Mouse (Mus musculus) midbrain, postnatal 0 days (tissue): ENCODE data around the gene Ppp1r8. TPM values are rescaled to one million over a fixed set of nuclear protein-coding genes. Genes with fewer than 3 reads are reported as not detected.
"Not testable (repeated sequence)": the region's sequence is repeated elsewhere in the genome, so short reads cannot be mapped to it uniquely, and the experiment has no call there.

ENCODE experiments used
- ATAC-seq: fragments of 200-750 bp; cut with Nextera tagmentation; 2 replicates; pipeline ENCODE4 v1.8.0; 2017; ENCODE audit warnings: moderate number of reproducible peaks, mild to moderate bottlenecking, moderate TSS enrichment, moderate library complexity; ENCODE audit not compliant: low FRiP score
- DNase-seq: peaks from one replicate; pipeline ENCODE4 v3.0.0-alpha.2; 2015; ENCODE audit warnings: low spot score
- H3K27ac ChIP-seq: fragments of 300-500 bp; sonication (generic); 2 replicates; pipeline ENCODE4 v1.5.1; 2014; ENCODE audit warnings: low read depth, mild to moderate bottlenecking, low read length, mixed read lengths
- H3K27me3 ChIP-seq: fragments of 300-500 bp; sonication (generic); 2 replicates; pipeline ENCODE4 v1.6.1; 2014; ENCODE audit warnings: low read length, control low read depth, mixed read lengths; ENCODE audit not compliant: insufficient read depth
- H3K36me3 ChIP-seq: fragments of 300-500 bp; sonication (generic); 2 replicates; pipeline ENCODE4 v1.6.1; 2014; ENCODE audit warnings: low read length, control low read depth, mixed read lengths; ENCODE audit not compliant: insufficient read depth
- H3K4me1 ChIP-seq: fragments of 300-500 bp; sonication (generic); 2 replicates; pipeline ENCODE4 v1.6.1; 2014; ENCODE audit warnings: mild to moderate bottlenecking, control low read depth, antibody characterized with exemption, low read length, mixed read lengths; ENCODE audit not compliant: insufficient read depth
- H3K4me2 ChIP-seq: fragments of 300-500 bp; sonication (generic); 2 replicates; pipeline ENCODE4 v1.6.1; 2014; ENCODE audit warnings: low read depth, mild to moderate bottlenecking, low read length, mixed read lengths; ENCODE audit not compliant: poor library complexity, severe bottlenecking
- H3K4me3 ChIP-seq: fragments of 300-500 bp; sonication (generic); 2 replicates; pipeline ENCODE4 v1.5.1; 2014; ENCODE audit warnings: low read depth, mild to moderate bottlenecking, low read length, moderate library complexity
- H3K9ac ChIP-seq: fragments of 300-500 bp; sonication (generic); replicated peaks from 2 replicates; pipeline ENCODE4 v1.6.1; 2014; ENCODE audit warnings: mild to moderate bottlenecking, low read length, moderate library complexity, mixed read lengths; ENCODE audit not compliant: poor library complexity, severe bottlenecking
- H3K9me3 ChIP-seq: fragments of 300-500 bp; sonication (generic); 2 replicates; pipeline ENCODE4 v1.6.1; 2016; ENCODE audit warnings: low read length, control low read depth
- CTCF ChIP-seq: IDR thresholded peaks from 2 replicates; pipeline ENCODE4 v1.5.1; 2016; ENCODE audit warnings: antibody characterized with exemption, mild to moderate bottlenecking
- WGBS: fragments of 180-500 bp; shearing (Covaris S2); extraction: QIAGEN DNeasy Blood & Tissue Kit; methylation state at CpG from one replicate; pipeline ENCODE4 v1.1.7; 2014; 5-methylcytosine and 5-hydroxymethylcytosine counted together
- polyA plus RNA-seq: library from polyadenylated mRNA; unstranded; fragments of >200 nt; fragmentation: Nextera tagmentation; extraction: Ambion mirVana; gene quantifications from 2 replicates; pipeline ENCODE4 v1.2.1, GENCODE M21; 2015
- total RNA-seq: library from RNA; depleted of rRNA; stranded (reverse); fragments of >200 nt; gene quantifications from 2 replicates; pipeline ENCODE4 v1.2.3, GENCODE M21; 2014

The Ppp1r8 gene
- total and polyA plus RNA-seq, 2 experiments from 2014 or later, result 45.0 to 59.6 TPM

- ATAC-seq (no peak), DNase-seq (no peak)
- H3K27ac ChIP-seq, result no peak overlapping the region
- whole genome bisulfite sequencing, result 95% methylated on average over 7 of the region's 7 CpGs
- no peak overlapping the region for H3K9ac ChIP-seq
- TF ChIP-seq CTCF, result no peak
- H3K4me1 ChIP-seq, result no peaks in the 10 kb centered on the region
- H3K27me3 ChIP-seq, result no peaks in the 10 kb centered on the region
- H3K4me2 ChIP-seq, result no peak overlapping the region
- no peaks in the 10 kb centered on the region for H3K36me3 ChIP-seq
- no peaks in the 10 kb centered on the region for H3K9me3 ChIP-seq
- no peak overlapping the region for H3K4me3 ChIP-seq
These were observed 39.1 kb downstream of the Ppp1r8 start for GRCm38 (mm10) chr4:132803876-132804275.

GRCm38 (mm10) chr4:132803212-132803611 is 39.8 kb downstream of the Ppp1r8 start:
- ATAC-seq, result no peak
- WGBS, result 89% methylated on average over 5 of the region's 5 CpGs
- Histone ChIP-seq H3K4me2 (no peak overlapping the region), H3K9me3 (no peaks in the 10 kb centered on the region), H3K36me3 (no peaks in the 10 kb centered on the region), H3K4me1 (no peaks in the 10 kb centered on the region), H3K9ac (no peak overlapping the region), H3K27ac (no peak overlapping the region), H3K27me3 (no peaks in the 10 kb centered on the region), H3K4me3 (no peak overlapping the region)
- TF ChIP-seq CTCF, result no peak
- DNase-seq, result no peak

GRCm38 (mm10) chr4:132802171-132802637 is 40.8 kb downstream of the Ppp1r8 start:
- no peak for ATAC-seq
- no peak for DNase-seq
- no peaks in the 10 kb centered on the region for H3K27me3 ChIP-seq
- H3K36me3 ChIP-seq, result no peaks in the 10 kb centered on the region
- no peak overlapping the region for H3K4me2 ChIP-seq
- H3K9ac ChIP-seq, result no peak overlapping the region
- H3K9me3 ChIP-seq, result no peaks in the 10 kb centered on the region
- no peak overlapping the region for H3K4me3 ChIP-seq
- WGBS, result 64% methylated on average over 16 of the region's 16 CpGs
- no peak for TF ChIP-seq CTCF
- no peaks in the 10 kb centered on the region for H3K4me1 ChIP-seq
- H3K27ac ChIP-seq, result no peak overlapping the region

GRCm38 (mm10) chr4:132801176-132802077 is 41.5 kb downstream of the Ppp1r8 start:
- 87% methylated on average over 18 of the region's 18 CpGs for WGBS
- Histone ChIP-seq H3K4me1 (no peaks in the 10 kb centered on the region), H3K4me2 (no peak overlapping the region), H3K27ac (no peak overlapping the region), H3K9ac (no peak overlapping the region), H3K4me3 (no peak overlapping the region), H3K9me3 (no peaks in the 10 kb centered on the region), H3K36me3 (no peaks in the 10 kb centered on the region), H3K27me3 (no peaks in the 10 kb centered on the region; the same call in 1 of the 2 replicates)
- no peak for ATAC-seq
- TF ChIP-seq CTCF, result no peak
- DNase-seq, result no peak

GRCm38 (mm10) chr4:132799845-132800244 is 43.1 kb downstream of the Ppp1r8 start:
- Histone ChIP-seq H3K4me3 (no peak overlapping the region), H3K9me3 (no peaks in the 10 kb centered on the region), H3K36me3 (no peaks in the 10 kb centered on the region), H3K4me2 (no peak overlapping the region), H3K27me3 (peaks cover 14% of the 10 kb centered on the region), H3K4me1 (no peaks in the 10 kb centered on the region), H3K27ac (no peak overlapping the region), H3K9ac (no peak overlapping the region)
- 89% methylated on average over 4 of the region's 4 CpGs for WGBS
- no peak for TF ChIP-seq CTCF
- no peak for ATAC-seq
- no peak for DNase-seq

- not testable (repeated sequence) for H3K9me3 ChIP-seq, H3K36me3 ChIP-seq, H3K9ac ChIP-seq, H3K4me2 ChIP-seq, DNase-seq, ATAC-seq, H3K4me3 ChIP-seq, H3K27ac ChIP-seq, H3K4me1 ChIP-seq
- 84% methylated on average over 3 of the region's 3 CpGs for WGBS
- H3K27me3 ChIP-seq, result peaks cover 15% of the 10 kb centered on the region
These were observed 44.3 kb downstream of the Ppp1r8 start for GRCm38 (mm10) chr4:132798666-132799065.
